Mouse (Mus musculus) cerebellum, postnatal 14 days (tissue): Measurements from ENCODE around the gene Zbtb39.
A peak's percentile ranks its signal among the peaks of the same experiment; 100 is the strongest.
"Not testable (repeated sequence)": the region's sequence is repeated elsewhere in the genome, so short reads cannot be mapped to it uniquely, and the experiment has no call there.

ENCODE experiments used
- DNase-seq, 2 experiments: peaks; one replicate each; pipeline ENCODE4 v3.0.0; 2021; ENCODE audit warnings: mixed read lengths in 2 of 2

Zbtb39 gene

DNA sequence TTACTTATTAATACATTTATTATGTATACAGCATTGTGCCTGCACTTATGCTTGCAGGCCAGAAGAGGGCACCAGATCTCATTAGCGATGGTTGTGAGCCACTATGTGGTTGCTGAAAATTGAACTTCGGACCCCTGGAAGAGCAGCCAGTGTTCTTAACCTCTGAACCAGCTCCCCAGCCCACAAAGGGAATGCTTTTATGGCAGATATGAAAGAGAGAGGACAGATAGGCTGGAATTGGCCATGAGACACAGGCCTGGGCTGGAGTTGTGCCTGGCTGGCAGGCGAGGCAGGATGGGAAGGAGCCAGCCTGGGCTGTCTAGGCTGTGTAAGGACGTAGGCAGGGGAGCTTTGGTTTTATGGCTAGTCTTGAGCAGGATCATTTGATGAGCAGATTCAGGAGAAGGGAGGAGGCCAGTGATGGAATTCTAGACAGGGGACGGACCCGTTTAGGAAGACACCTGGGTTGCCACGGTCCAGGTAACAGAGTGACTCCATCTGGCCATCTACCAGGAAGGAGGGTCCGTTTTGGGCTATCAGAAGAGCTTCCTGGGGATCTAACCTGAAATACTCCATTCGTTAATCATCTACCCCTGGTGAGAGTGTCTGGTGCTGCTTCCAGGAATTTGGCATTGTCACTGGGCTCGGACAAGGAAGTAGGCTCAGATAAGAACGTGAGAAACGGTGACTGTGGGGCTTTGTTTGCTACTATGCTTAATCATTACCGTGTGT lies 1.0 kb upstream of the Zbtb39 start:
- DNase-seq = peak; percentile 48 to 57

DNA sequence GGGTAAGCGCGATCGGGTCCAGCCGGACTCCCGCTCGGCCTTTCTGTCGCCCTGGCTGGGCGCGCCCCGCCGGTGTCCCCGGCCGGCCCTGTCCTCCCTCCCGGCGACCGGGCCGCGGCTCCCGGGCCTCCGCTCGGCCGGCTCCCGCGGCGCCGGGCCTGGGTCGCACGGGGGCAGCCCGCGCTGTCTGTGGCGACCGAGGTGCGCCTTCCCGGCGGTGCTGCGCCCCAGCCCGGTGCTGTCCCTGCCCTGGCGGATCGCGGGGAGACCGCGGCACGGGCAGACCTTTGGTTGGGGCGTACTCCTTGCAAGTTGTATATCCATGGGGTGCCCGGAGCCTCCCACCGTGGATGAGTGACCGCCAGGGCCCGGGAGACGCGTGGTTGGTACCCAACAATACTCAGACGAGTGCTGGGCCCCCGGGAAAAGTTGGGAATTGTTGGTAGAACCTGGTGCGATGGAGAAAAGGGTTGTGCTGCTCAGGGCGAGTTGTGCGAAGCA lies 373 bp downstream of the Zbtb39 start:
- peak in 1 of 2 experiments; percentile 49 for DNase-seq

DNA sequence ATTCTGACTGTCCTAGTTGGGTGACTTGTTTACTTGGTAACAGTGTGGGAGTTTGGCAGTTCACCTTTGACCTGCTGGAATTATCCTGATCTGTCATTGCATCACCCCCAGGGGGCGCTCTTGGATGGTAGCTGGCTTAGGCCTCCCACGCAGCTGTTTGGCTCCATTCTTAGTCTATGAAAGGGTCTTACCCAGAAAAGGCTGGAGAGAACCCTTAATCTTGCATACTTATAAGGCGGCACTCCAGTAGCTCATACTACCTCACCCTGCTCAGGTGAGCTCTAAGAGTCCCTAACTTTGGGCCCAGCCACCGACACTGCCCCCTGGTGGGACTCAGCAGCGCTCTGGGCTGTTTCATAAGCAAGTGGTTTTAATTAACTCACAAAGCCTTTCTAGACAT lies 5.3 kb downstream of the Zbtb39 start:
- peak; percentile 51 to 78 for DNase-seq

DNA sequence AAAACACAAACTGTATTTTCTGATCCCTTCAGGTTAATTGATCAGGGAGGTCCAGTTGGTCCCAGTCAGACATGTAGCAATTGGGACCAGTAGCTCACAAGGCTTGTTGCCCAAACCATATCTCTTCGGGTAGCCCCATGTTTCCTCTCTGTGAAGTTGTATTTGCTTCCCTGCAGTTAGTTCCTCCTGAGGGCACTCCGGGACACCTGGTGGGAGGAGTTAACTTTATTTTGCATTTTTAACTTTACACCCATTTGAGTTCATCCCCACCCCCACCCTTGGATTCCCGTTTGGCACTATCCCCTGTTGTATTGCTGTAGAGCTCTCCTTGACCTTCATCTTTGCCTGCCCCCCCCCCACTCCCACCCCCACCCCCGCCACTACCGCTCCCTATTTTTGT lies 6.5 kb downstream of the Zbtb39 start:
- DNase-seq = no peak

DNA sequence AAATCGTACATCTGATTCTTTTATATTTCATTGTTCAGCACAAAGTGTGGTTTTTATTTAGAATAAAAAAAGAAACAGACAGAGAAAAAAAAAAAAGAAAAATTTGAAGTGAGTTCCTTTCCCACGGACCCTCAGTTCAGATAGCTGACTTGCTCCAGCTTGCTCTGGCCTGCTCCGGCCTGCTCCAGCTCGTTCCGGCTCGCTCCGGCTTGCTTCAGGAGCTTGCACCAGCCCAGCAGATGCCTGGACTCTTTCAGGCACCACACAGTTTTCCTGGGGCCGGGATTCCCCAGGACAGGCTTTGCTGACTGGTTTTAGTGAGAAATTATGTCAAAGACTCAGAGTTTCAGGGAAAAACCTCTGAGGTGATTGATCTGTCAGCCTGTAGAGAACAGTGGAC lies 7.9 kb downstream of the Zbtb39 start:
- no peak for DNase-seq

DNA sequence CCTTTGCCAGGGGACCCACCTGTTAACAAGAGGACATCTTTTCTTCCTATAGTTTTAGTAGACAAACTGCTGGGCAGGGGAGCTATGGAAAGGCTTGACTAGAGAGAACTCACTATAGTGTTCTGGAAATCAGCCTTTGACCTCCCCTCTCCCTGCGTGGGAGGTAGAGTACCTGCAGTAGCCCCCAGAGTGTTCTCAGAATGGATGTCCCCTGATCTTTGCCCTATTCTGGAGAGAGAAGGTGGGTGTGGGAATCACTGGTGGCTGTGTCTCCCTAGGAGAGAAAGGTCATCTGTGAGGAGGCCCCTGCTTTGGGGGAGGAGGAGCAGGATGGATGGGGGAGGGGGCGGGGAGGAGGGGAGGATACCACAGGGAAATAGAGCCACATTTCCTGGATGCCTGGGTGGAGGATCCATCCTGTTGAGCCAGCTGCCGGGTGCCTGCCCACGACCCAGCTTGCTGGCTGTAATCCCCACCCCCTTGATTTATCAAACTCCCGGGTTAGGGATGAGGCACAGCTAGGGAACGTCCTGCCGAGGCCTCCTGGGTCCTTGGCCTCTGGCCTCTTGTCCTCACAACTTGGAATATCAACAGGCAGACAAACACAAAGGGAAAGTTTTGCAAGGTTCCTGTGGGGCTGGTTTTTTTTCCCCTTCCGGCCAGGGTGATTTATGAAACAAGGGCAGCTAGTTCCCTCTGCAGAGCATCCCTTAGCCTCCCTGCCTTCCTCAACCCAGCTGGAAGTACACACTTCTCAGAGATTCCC lies 9.7 kb downstream of the Zbtb39 start:
- DNase-seq = no peak

DNA sequence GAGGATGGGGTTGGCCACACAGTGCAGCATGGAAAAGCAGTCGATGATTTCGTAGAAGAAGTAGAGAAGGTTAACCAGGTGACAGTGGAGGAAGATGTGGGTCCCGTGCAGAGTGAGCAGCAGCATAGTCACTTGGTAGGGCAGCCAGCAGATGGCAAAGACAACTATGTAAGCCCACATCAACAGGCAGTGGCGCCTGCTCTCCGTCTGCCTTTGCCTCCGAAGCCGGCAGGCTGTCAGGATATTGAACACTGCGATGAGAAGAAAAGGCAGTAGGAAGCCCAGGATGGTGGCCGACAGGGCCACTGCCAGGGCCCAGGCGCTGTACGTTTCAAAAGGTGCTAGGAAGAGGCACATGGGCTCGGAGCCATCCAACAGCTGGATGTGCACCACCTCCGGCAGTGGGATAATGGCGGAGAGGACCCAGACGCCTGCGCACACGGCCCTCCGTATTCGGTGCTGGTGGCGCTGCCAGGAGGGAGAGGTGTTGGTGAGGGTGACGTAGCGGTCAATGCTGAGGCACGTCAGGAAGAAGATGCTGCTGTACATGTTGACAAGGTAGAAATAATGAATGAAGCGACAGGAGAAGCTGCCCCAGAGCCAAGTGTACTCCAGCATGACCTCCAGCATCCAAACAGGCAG lies 10.9 kb downstream of the Zbtb39 start:
- DNase-seq = no peak

DNA sequence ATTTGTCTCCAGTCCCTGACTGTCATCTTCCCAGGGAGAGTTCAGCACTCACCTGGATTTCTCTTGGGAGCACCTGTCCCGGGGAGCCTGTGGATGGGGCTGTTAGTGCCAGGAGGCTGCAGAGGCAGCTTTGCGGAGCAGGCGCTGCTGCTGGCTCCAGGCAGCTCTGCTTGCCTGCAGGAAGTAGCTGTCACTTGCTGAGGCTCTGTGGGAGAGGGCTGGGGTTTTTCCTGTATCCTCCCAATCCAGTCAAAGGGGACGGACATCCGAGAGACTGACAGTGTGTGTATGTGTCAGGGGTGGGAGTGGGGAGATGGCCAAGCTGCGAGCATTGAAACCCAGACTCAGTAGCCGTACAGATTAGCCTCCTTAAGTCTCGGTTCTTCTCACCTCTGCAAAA lies 12.2 kb downstream of the Zbtb39 start, which contains the start of gene Gpr182:
TSS of gene Gpr182 (minus strand) at position 185 of the 400 bp plus-strand sequence.
- DNase-seq = no peak

DNA sequence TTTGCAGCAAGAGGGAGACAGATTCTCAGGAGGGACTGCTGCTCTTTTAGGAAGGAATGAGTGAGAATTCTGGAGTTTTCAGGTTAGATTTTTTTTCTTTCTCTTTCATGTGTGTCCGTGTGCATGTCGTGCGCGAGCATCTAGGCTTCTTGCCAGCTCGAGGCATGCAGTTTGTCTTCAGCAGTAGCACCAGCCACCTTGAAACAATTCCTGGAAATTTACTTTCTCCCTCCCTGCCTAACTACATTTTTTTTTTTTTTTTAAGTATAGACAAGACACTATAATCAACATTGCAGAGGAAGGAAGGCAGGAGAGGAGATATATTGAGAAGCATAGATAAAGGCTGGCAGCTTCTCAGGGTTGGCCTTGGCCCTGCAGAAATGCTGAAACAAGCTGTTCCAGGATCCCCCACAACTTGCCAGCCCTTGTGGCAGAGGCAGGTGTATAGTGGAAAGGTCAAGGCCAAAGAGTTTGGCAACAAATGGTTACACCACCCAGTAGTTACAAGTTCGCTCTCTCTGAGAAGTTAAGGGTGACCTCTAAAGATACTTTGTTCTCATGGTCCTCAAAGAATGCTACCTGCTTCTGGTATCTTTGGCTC lies 15.3 kb downstream of the Zbtb39 start:
- peak; percentile 48 to 51 for DNase-seq

DNA sequence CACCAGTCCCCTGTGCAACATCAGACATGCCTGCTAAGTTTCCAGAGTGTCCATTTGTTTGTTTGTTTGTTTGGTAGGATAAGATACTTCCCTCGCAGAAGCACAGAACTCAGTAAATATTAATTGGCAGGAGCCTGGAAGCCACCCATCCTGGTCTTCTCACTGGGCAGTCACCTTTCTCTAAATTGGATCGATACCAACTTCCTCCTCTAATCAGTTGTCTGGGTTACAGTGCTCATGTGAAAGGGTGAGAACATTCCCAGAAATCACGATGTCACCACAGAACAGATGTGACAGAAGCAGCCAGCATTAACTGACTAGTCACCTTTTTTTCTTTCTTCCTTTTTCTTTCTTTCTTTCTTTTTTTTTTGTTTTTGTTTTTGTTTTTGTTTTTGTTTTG lies 15.9 kb downstream of the Zbtb39 start:
- no peak for DNase-seq

DNA sequence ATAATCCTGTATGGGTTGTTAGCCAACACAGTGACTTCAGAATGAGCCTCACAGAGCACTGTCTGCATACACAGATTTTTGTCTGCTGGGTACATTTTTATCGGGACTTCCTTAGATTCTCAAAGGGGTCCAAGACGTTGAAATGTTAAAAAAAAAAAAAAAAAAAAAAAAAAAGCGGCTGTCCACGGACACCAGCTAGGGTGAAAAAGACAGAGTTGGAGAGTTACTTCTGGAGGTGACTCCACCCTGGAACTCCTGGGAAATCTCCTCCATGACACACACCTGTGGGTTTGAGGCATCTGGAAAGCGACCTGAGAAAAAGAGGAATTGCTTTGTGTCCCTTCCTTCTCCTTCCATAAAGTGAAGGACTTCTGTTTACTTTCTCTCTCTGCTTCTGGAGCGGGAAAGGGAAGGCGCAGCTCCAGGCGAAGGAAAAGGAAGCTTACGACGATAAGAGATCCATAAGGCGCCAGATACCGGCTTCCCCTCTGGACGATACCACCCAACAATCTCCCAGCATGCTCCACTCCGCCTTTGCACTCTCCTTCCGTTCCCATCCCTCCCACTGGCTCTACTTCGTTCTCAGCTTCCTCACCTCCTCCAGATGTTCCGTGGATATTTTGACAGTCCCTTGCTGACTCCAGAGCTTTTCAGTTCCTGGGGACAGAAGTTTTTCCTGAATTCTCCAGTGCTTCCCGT lies 16.6 kb downstream of the Zbtb39 start:
- DNase-seq = peak in 1 of 2 experiments; percentile 1

DNA sequence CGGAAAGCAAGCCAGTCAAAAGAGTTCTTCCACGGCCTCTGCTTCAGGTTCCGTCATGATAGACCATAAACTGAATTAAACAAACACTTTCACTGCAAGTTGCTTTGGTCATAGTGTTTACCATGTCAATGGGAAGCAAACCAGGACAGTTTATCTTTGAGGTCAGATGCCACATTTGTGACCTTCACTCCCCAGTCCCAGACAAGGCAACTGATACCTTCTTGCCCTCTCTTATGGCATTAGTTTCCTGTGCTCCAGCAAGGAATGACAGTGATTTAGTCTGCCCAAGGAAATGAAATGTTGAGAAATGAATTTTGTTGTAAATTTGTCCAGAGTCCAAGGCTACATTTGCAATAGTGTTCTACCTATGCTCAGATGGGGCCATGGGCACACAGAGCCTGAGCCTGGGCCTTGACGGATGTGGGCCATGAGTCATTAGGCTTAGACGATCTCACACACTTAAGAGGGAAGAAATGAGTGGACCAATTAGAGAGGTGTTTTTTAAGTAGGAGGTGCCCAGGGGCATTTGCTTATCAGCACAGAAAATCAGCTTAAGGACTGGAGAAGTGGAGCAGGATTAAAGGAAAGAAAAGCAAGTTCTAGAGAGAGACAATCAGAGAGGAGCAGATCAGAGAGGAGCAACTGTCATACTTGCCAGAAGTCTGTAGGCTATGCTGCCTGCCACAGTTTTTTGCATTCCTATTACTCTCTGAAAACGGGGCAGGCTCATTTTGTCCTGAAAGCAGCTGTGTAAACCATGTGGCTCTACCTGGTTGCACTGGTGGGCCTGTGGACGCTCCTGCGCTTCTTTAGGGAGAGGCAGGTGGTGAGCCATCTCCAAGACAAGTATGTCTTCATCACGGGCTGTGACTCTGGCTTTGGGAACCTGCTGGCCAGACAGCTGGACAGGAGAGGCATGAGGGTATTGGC lies 20.1 kb downstream of the Zbtb39 start, which contains the start of the genes Rdh1 and Rdh16f1:
TSS of gene Rdh1 (plus strand) at position 541 of the 930 bp plus-strand sequence.
TSS of gene Rdh16f1 (plus strand) at position 607 of the 930 bp plus-strand sequence.
- DNase-seq = no peak

DNA sequence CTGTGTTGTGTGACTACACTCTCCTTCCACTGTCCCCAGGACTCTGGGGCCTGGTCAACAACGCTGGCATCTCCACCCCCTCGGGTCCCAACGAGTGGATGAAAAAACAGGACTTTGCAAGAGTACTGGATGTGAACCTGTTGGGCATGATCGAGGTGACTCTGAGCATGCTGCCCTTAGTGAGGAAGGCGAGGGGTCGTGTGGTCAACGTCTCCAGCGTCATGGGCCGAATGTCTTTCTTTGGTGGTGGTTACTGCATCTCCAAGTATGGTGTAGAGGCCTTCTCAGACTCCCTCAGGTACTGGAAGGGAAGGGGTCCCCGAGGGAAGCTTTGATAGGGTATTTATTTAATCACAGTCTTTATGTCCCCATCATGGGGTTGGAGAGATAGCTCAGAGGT lies 23.6 kb downstream of the Zbtb39 start:
- DNase-seq = not testable (repeated sequence)

DNA sequence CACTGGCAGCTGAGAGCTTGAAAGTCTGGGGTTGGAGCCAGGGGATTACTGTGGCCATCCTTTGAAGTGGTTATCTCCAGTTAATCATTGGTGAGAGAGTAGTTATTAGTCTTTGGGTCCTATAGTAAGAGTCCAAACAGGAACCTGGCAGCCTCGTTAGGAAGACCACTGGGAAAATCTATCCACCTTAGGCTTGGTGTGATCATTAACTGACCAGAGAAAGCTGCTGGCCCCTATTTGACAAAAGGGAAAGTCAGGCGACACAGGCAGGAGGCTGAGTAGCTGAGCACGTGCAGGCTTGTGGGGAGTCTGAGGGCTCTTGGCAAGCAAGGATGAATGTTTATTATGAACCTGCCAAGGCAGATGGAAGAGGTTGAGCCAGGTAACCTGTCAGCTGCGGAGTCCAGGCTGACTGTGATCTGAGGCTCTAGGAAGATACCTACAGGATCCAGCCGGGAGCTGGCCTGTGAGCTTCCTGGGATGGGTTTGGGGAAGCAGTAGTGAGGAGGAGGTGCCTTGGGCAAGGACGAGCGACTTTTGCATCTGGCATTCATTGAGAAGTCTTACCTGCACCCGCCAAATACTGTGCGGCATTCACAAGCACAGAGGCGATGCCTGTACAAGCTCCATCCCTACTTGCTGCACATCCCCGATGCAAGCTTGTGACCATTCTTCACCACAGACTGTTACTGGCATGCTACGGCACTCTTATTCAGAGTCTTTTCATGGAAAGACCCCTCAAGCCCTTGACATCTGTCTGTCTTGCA lies 24.8 kb downstream of the Zbtb39 start:
- peak; percentile 66 to 68 for DNase-seq

DNA sequence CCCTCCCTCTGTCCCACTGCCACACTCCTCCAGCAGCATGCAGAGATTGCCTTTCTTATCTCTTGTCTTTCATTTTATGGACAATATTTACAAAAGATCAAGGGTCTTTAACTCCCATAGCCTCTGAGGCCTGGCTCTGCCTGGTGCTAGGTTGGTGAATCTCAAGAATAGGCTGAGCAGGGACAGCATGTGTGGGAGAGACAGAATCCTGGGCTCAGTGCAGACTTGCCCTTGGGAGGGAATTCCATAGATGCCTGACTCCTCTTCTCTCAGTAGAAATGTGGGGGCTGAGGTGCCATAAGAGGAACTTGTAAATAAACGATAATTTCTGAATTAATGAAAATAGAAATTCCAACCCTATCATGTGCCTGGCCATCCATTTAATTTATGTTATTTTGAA lies 27.2 kb downstream of the Zbtb39 start:
- no peak for DNase-seq

DNA sequence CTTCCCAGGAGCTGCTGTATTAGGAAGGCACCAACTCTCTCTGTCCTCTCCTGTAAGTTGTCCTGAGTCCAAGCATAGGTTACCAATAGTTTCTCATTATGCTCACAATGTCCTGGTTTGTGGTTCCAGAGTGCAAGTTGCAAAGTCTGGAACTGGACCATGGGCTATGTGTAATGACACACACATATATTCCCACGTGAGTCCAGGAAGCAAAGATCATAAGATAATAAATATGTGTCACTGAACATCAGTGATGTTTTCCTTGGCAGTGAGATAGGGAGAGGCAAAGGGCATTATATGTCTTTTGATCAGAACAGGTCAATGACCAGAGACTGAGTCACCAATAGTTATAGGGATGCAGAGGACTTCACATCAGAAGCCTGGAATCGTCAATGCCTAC lies 36.7 kb downstream of the Zbtb39 start, which contains the start of gene Rdh9:
TSS of gene Rdh9 (plus strand) at position 376 of the 400 bp plus-strand sequence.
- no peak for DNase-seq

DNA sequence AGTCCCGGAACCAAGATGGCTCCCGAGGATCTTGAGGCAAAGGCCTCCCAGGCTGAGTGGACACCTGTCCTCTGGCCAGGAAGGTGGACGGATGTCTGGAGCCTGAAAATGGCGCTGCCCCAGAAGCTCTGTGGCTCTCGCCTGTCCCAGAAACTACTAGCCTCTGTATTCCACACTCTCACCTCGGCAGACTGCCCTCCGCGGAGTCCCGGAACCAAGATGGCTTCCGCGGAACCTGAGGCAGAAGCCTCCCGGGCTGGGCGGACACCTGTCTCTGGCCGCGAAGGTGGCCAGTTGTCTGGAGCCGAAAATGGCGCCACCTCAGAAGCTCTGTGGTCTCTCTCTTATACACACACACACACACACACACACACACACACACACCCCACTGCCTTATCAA lies 43.0 kb downstream of the Zbtb39 start:
- not testable (repeated sequence) for DNase-seq

DNA sequence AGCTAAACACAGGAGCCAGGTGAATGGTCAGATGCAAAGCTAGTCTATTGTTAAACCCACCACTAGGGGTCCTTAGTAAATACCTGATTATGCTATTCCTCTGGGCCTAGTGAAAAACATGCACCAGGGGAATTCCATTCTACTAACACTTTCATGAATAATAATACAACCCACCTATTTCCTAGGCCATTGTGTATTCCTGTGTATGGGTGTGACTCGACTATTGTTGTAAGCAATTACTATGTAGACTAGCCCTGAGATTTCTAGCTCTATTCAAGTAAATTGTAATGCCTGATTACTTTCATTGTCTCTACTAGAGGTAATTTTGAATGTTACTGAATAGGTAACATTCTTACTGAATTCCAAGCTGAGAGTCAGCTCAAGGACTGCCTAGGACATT lies 46.1 kb downstream of the Zbtb39 start:
- DNase-seq = not testable (repeated sequence)
